Mouse (Mus musculus) small intestine, adult 2 months (tissue): ENCODE measurements around the gene Trpc6. TPM values are rescaled to one million over a fixed set of nuclear protein-coding genes. Genes with fewer than 3 reads are reported as not detected.
A peak's percentile ranks its signal among the peaks of the same experiment; 100 is the strongest.

Experiments
- H3K27ac ChIP-seq: fragments of 200-500 bp; 2 replicates; pipeline ENCODE4 v1.5.1; 2012; ENCODE audit warnings: low read depth, low read length, control low read depth, inconsistent platforms; ENCODE audit not compliant: insufficient read depth
- H3K27me3 ChIP-seq: fragments of 200-500 bp; 2 replicates; pipeline ENCODE4 v1.6.1; 2012; ENCODE audit warnings: mild to moderate bottlenecking, moderate library complexity, low read length, inconsistent platforms; ENCODE audit not compliant: control insufficient read depth, insufficient read depth
- H3K36me3 ChIP-seq: fragments of 200-500 bp; 2 replicates; pipeline ENCODE4 v1.6.1; 2012; ENCODE audit warnings: mild to moderate bottlenecking, low read length, control low read depth, inconsistent platforms; ENCODE audit not compliant: control insufficient read depth, insufficient read depth
- H3K4me1 ChIP-seq: fragments of 200-500 bp; 2 replicates; pipeline ENCODE4 v1.6.1; 2012; ENCODE audit warnings: low read length, inconsistent platforms, mixed read lengths; ENCODE audit not compliant: control insufficient read depth, insufficient read depth, insufficient read length
- H3K4me3 ChIP-seq: fragments of 200-500 bp; 2 replicates; pipeline ENCODE4 v1.5.1; 2012; ENCODE audit warnings: low read depth, mild to moderate bottlenecking, control low read depth, inconsistent platforms, low read length, moderate library complexity
- CTCF ChIP-seq: fragments of 200-500 bp; IDR thresholded peaks from 2 replicates; pipeline ENCODE4 v1.5.1; 2012; ENCODE audit warnings: low read depth, mild to moderate bottlenecking, control low read depth, inconsistent platforms, low read length, moderate library complexity, mixed read lengths; ENCODE audit not compliant: insufficient replicate concordance, insufficient read length; ENCODE audit errors: extremely low read depth
- POLR2A ChIP-seq: fragments of 200-500 bp; IDR thresholded peaks from 2 replicates; pipeline ENCODE4 v1.6.1; 2012; ENCODE audit warnings: low read depth, mild to moderate bottlenecking, control low read depth, inconsistent platforms, low read length, moderate library complexity
- WGBS: fragments of 180-500 bp; shearing (Covaris S2); methylation state at CpG from one replicate; pipeline ENCODE4 v1.1.7; 2018; 5-methylcytosine and 5-hydroxymethylcytosine counted together
- polyA plus RNA-seq: library from polyadenylated mRNA; depleted of rRNA; stranded (reverse); fragments of >200 nt; gene quantifications from 2 replicates; pipeline ENCODE4 v1.2.3, GENCODE M21; 2012

Trpc6 gene
- polyA plus RNA-seq, 1 experiment = 0.20 TPM

DNA sequence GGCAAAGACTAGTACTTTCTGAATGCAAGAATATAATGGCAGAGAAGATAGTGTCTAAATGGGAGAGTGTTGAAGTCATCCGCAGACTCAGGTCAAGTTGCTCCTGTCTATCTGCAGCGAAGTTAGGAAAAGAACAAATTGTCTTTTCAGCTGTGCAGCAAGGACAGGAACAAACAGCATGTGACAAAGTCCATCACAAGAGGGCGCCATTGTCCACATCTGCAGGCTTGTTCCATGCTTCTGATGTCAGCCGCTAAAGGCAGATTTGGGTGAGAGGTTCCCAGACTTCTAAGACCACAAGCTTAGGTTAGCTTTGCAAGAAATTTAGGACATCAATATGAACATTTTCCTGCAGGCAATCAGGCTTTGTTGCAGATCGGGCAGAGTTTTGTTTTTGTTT is 156.7 kb downstream of the Trpc6 start:
- WGBS = 28% methylated on average over 5 of the region's 5 CpGs
- TF ChIP-seq CTCF (peak; percentile 42; the same call in 1 of the 2 replicates), POLR2A (no peak)
- Histone ChIP-seq H3K4me1 (no peaks in the 10 kb centered on the region), H3K4me3 (no peak overlapping the region), H3K36me3 (no peaks in the 10 kb centered on the region), H3K27me3 (no peaks in the 10 kb centered on the region), H3K27ac (no peak overlapping the region)

GRCm38 (mm10) chr9:8703516-8703915 is 159.6 kb downstream of the Trpc6 start:
- no peaks in the 10 kb centered on the region for H3K4me1 ChIP-seq
- no peak overlapping the region for H3K27ac ChIP-seq
- no peak for TF ChIP-seq POLR2A
- TF ChIP-seq CTCF = no peak
- H3K36me3 ChIP-seq = no peaks in the 10 kb centered on the region
- WGBS = 83% methylated on average over 1 of the region's 1 CpGs
- no peaks in the 10 kb centered on the region for H3K27me3 ChIP-seq
- no peak overlapping the region for H3K4me3 ChIP-seq

DNA sequence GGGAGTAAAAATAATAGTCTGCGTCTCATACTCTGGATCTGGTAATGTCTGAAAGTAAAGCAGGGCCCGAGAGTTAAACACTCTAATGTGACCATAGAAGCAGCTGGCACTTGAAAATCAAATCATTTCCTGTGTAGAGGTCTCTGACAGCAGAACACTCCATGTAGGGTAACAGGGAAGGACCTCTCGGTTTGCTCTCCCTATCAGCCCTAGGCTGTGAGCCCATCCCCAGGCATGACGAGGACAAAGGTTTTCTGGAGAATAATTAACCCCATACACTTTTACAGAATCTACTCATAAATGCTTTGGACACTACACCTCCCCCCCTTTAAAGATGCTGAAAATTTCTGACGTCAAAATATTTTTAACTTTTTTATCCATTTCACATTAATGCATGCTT is 160.0 kb downstream of the Trpc6 start:
- Histone ChIP-seq H3K4me1 (no peaks in the 10 kb centered on the region), H3K4me3 (no peak overlapping the region), H3K27me3 (no peaks in the 10 kb centered on the region), H3K36me3 (no peaks in the 10 kb centered on the region), H3K27ac (no peak overlapping the region)
- TF ChIP-seq CTCF (no peak), POLR2A (no peak)
- 31% methylated on average over 5 of the region's 5 CpGs for WGBS

DNA sequence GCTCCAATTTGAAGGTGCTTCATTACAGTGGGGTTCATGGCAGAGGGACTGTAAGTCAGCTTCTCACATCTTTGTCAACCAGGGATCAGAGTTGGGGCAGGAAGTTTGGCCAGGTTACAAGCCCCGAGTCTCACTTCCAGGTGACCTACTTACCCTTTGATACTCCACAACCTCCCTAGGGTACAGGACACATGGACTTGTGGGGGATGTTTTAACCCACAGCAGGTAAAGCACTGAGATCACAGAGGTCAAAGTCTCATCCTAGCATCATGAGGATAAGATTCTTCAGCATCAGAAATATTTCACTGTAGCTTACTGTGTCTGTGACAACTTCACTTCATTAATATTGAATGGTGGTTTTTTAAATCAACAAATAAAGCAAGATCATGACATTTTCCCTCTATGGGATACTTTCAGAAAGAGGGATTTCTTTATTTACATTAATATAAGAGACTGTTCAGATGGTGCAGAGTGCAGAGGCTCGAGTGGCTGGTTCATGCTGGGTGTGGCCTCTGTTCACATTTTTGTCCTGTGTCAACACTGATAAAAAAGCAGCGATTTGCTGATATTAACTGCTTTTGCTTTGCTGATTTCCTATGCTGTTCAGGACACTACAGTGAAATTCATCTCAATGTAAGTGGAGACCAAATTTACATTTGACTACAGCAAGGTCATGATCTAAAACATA is 166.3 kb downstream of the Trpc6 start:
- Histone ChIP-seq H3K4me3 (no peak overlapping the region), H3K36me3 (no peaks in the 10 kb centered on the region), H3K27ac (no peak overlapping the region), H3K27me3 (no peaks in the 10 kb centered on the region), H3K4me1 (no peaks in the 10 kb centered on the region)
- WGBS = 13% methylated on average over 3 of the region's 3 CpGs
- TF ChIP-seq CTCF (no peak), POLR2A (no peak)

DNA sequence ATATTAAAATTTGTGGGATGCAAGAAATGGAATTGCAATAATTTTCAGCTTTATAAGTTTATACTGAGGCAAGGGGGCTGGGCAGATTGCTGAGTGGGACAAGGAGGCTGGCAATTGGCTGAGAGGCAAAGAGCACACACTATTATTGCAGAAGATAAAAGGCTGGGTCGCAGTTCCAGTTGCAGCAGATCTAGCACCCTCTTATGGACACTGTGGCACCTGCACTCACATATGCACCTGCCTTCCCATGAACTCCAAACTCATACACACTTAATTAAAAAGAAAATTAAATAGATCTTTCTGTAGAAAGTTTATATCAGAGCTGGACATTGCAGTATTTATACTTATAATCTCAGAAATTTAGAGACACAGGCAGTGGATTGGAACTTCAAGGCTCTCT is 175.1 kb downstream of the Trpc6 start:
- H3K4me1 ChIP-seq = no peaks in the 10 kb centered on the region
- no peaks in the 10 kb centered on the region for H3K27me3 ChIP-seq
- 41% methylated on average over 1 of the region's 1 CpGs for WGBS
- no peak for TF ChIP-seq POLR2A
- H3K4me3 ChIP-seq = no peak overlapping the region
- H3K27ac ChIP-seq = no peak overlapping the region
- no peaks in the 10 kb centered on the region for H3K36me3 ChIP-seq

DNA sequence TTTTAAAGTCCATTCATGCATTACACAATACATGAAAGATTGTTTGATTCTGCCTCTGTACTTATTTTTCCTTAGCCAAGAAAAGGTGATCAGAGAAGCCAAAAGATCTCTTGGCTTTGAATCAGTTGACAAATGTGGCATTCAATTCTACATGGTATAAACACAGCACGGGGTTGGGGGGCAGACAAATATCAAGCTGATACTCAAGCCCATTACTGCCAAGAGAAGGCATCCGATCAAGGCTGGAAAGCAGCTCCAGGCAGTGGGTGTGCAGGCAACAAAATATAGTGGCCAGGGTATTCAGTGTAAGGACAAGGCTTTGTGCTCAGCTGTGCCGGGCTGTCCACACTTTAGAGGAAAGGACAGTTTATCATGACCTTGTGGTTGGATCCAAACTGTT is 185.1 kb downstream of the Trpc6 start:
- Histone ChIP-seq H3K27me3 (no peaks in the 10 kb centered on the region), H3K4me1 (no peaks in the 10 kb centered on the region), H3K4me3 (no peak overlapping the region), H3K27ac (no peak overlapping the region), H3K36me3 (no peaks in the 10 kb centered on the region)
- TF ChIP-seq POLR2A (no peak), CTCF (no peak)
- WGBS = 78% methylated on average over 3 of the region's 3 CpGs
